Mouse (Mus musculus) right cerebral cortex, adult 18-20 months (tissue): ENCODE measurements around the gene Wnt3.

Experiments used
- DNase-seq: peaks from one replicate; pipeline ENCODE4 v3.0.0; 2022; ENCODE audit warnings: mixed read lengths

The Wnt3 gene

GRCm38 (mm10) chr11:103848287-103848686 lies 74.3 kb downstream of the Wnt3 start:
- DNase-seq = no peak

- no peak for DNase-seq
These were observed 78.8 kb downstream of the Wnt3 start for GRCm38 (mm10) chr11:103852590-103853283.

GRCm38 (mm10) chr11:103853284-103853920 lies 79.5 kb downstream of the Wnt3 start:
- no peak for DNase-seq

- no peak for DNase-seq
These were observed 80.3 kb downstream of the Wnt3 start for GRCm38 (mm10) chr11:103854294-103854693.

- DNase-seq = no peak
These were observed 82.7 kb downstream of the Wnt3 start for GRCm38 (mm10) chr11:103856641-103857040.

- DNase-seq = no peak
These were observed 84.8 kb downstream of the Wnt3 start for GRCm38 (mm10) chr11:103858760-103859159.

- no peak for DNase-seq
These were observed 86.1 kb downstream of the Wnt3 start for GRCm38 (mm10) chr11:103859933-103860610.

GRCm38 (mm10) chr11:103862951-103863350 lies 89.0 kb downstream of the Wnt3 start:
- no peak for DNase-seq

- no peak for DNase-seq
These were observed 90.5 kb downstream of the Wnt3 start for GRCm38 (mm10) chr11:103864486-103864885.

- no peak for DNase-seq
These were observed 91.4 kb downstream of the Wnt3 start for GRCm38 (mm10) chr11:103865346-103865745.
